Mouse (Mus musculus) yolk sac, embryonic 10.5 days (tissue): ENCODE measurements around the gene Shank2.

Experiments used
- DNase-seq: peaks from one replicate; pipeline ENCODE4 v3.0.0-alpha.2; 2017; ENCODE audit warnings: low spot score

The Shank2 gene

GRCm38 (mm10) chr7:144106352-144107011 lies 104.8 kb downstream of the Shank2 start:
- DNase-seq = no peak

GRCm38 (mm10) chr7:144108141-144108540 lies 106.4 kb downstream of the Shank2 start:
- DNase-seq = no peak

GRCm38 (mm10) chr7:144111026-144111604 lies 109.4 kb downstream of the Shank2 start:
- DNase-seq = no peak

- DNase-seq = no peak
These were observed 110.3 kb downstream of the Shank2 start for GRCm38 (mm10) chr7:144111981-144112380.

- no peak for DNase-seq
These were observed 112.5 kb downstream of the Shank2 start for GRCm38 (mm10) chr7:144114230-144114629.

GRCm38 (mm10) chr7:144119562-144119961 lies 117.8 kb downstream of the Shank2 start:
- peak; percentile 11 for DNase-seq

- DNase-seq = no peak
These were observed 131.1 kb downstream of the Shank2 start for GRCm38 (mm10) chr7:144132699-144133387.

- no peak for DNase-seq
These were observed 131.8 kb downstream of the Shank2 start for GRCm38 (mm10) chr7:144133388-144133998.

GRCm38 (mm10) chr7:144134699-144135098 lies 133.0 kb downstream of the Shank2 start:
- DNase-seq = no peak

GRCm38 (mm10) chr7:144137827-144138226 lies 136.1 kb downstream of the Shank2 start:
- no peak for DNase-seq

GRCm38 (mm10) chr7:144138476-144138875 lies 136.7 kb downstream of the Shank2 start:
- DNase-seq = no peak

- no peak for DNase-seq
These were observed 138.0 kb downstream of the Shank2 start for GRCm38 (mm10) chr7:144139691-144140090.

- DNase-seq = no peak
These were observed 138.7 kb downstream of the Shank2 start for GRCm38 (mm10) chr7:144140470-144140869.

- DNase-seq = no peak
These were observed 140.3 kb downstream of the Shank2 start for GRCm38 (mm10) chr7:144142036-144142435.

GRCm38 (mm10) chr7:144143941-144144340 lies 142.2 kb downstream of the Shank2 start:
- no peak for DNase-seq

- DNase-seq = no peak
These were observed 146.4 kb downstream of the Shank2 start for GRCm38 (mm10) chr7:144148111-144148510.

GRCm38 (mm10) chr7:144153124-144153523 lies 151.4 kb downstream of the Shank2 start:
- DNase-seq = no peak

- DNase-seq = no peak
These were observed 152.0 kb downstream of the Shank2 start for GRCm38 (mm10) chr7:144153682-144154081.

GRCm38 (mm10) chr7:144157936-144158335 lies 156.2 kb downstream of the Shank2 start:
- no peak for DNase-seq

- DNase-seq = no peak
These were observed 157.8 kb downstream of the Shank2 start for GRCm38 (mm10) chr7:144159556-144159955.

GRCm38 (mm10) chr7:144160066-144160465 lies 158.3 kb downstream of the Shank2 start:
- no peak for DNase-seq

GRCm38 (mm10) chr7:144160646-144161249 lies 159.0 kb downstream of the Shank2 start:
- no peak for DNase-seq
